Mouse (Mus musculus) urinary bladder, postnatal 25 days (tissue): ENCODE measurements around the gene Slc25a30.
"Not testable (repeated sequence)": the region's sequence is repeated elsewhere in the genome, so short reads cannot be mapped to it uniquely, and the experiment has no call there.

ENCODE experiments used
- DNase-seq: peaks from one replicate; pipeline ENCODE4 v3.0.0; 2022; ENCODE audit warnings: low spot score

The Slc25a30 gene

GRCm38 (mm10) chr14:75793110-75793509 lies 6.3 kb upstream of the Slc25a30 start:
- DNase-seq = no peak

- DNase-seq = no peak
Observed at GRCm38 (mm10) chr14:75791372-75791771, 4.5 kb upstream of the Slc25a30 start.

GRCm38 (mm10) chr14:75790411-75790996 lies 3.7 kb upstream of the Slc25a30 start:
- no peak for DNase-seq

- DNase-seq = no peak
Observed at GRCm38 (mm10) chr14:75789291-75789690, 2.5 kb upstream of the Slc25a30 start.

- DNase-seq = no peak
Observed at GRCm38 (mm10) chr14:75787794-75788175, 948 bp upstream of the Slc25a30 start.

GRCm38 (mm10) chr14:75786424-75786867 lies 391 bp downstream of the Slc25a30 start:
- DNase-seq = no peak

GRCm38 (mm10) chr14:75779913-75780312 lies 6.9 kb downstream of the Slc25a30 start:
- no peak for DNase-seq

GRCm38 (mm10) chr14:75776637-75777036 lies 10.2 kb downstream of the Slc25a30 start:
- no peak for DNase-seq

GRCm38 (mm10) chr14:75773431-75773830 lies 13.4 kb downstream of the Slc25a30 start:
- no peak for DNase-seq

GRCm38 (mm10) chr14:75772407-75772806 lies 14.4 kb downstream of the Slc25a30 start:
- not testable (repeated sequence) for DNase-seq

GRCm38 (mm10) chr14:75771101-75771501 lies 15.7 kb downstream of the Slc25a30 start:
- DNase-seq = no peak

- no peak for DNase-seq
Observed at GRCm38 (mm10) chr14:75769334-75769733, 17.5 kb downstream of the Slc25a30 start.

GRCm38 (mm10) chr14:75768275-75768608 lies 18.6 kb downstream of the Slc25a30 start:
- no peak for DNase-seq

- DNase-seq = peak; percentile 61
Observed at GRCm38 (mm10) chr14:75767492-75768274, 19.2 kb downstream of the Slc25a30 start.

GRCm38 (mm10) chr14:75761028-75761805 lies 25.6 kb downstream of the Slc25a30 start:
- DNase-seq = no peak

- no peak for DNase-seq
Observed at GRCm38 (mm10) chr14:75758401-75758800, 28.4 kb downstream of the Slc25a30 start.

- DNase-seq = no peak
Observed at GRCm38 (mm10) chr14:75757821-75758220, 29.0 kb downstream of the Slc25a30 start.

GRCm38 (mm10) chr14:75756971-75757370 lies 29.9 kb downstream of the Slc25a30 start:
- no peak for DNase-seq

GRCm38 (mm10) chr14:75753991-75754817 lies 32.6 kb downstream of the Slc25a30 start, which contains the start of gene Cog3:
TSS of gene Cog3 (minus strand) at chr14:75754517.
- DNase-seq = peak; percentile 98

GRCm38 (mm10) chr14:75753206-75753605 lies 33.6 kb downstream of the Slc25a30 start:
- DNase-seq = no peak

GRCm38 (mm10) chr14:75751040-75751439 lies 35.8 kb downstream of the Slc25a30 start:
- DNase-seq = no peak

GRCm38 (mm10) chr14:75749123-75749522 lies 37.7 kb downstream of the Slc25a30 start:
- DNase-seq = no peak
